Mouse (Mus musculus): ENCODE data around the gene Klf16. TPM values are rescaled to one million over a fixed set of nuclear protein-coding genes. Genes with fewer than 3 reads are reported as not detected.

Klf16 gene
- polyA plus RNA-seq, 1 experiment from 2014 or later: 10.4 TPM

DNA sequence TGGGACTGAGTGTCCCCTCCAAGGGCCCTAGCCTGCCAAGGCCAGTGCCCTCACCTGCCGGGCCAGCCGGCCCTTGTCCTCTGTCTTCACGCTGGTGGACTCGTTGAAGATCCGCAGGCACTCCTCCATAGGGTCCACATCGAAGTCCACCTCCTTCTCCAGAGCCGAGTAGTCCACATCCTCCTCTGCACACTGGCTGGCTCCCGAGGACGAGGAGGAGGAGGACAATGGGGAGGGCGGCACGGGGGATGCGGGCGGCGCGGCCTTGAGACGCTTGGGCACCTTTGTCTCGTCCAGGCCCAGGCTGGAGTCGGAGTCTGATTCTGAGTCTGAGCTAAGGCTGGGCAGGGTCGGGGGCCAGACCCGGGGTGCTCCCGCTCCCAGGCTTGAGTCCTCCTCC lies 27.8 kb downstream of the Klf16 start:
- 0 out of 2 replicates have a peak, but pooled peaks cover 2% of the 10 kb centered on the region for H3K4me1 ChIP-seq (ENCODE audit: insufficient read depth, low read length)
- ATAC-seq (ENCODE audit: low FRiP score, low TSS enrichment): no peak
- no peak overlapping the region for H3K4me2 ChIP-seq (replicated peaks; ENCODE audit: low read depth, low read length)
- no peak overlapping the region for H3K9ac ChIP-seq (replicated peaks; ENCODE audit: low read length)
- H3K4me3 ChIP-seq (ENCODE audit: low read length): no peak overlapping the region
- H3K36me3 ChIP-seq (ENCODE audit: insufficient read depth, low read length): peaks cover 53% of the 10 kb centered on the region
- WGBS: 69% methylated on average over 21 of the region's 21 CpGs
- H3K27ac ChIP-seq (ENCODE audit: low read length): no peak overlapping the region
- no peaks in the 10 kb centered on the region for H3K27me3 ChIP-seq (ENCODE audit: insufficient read depth, low read length)
- H3K9me3 ChIP-seq (ENCODE audit: low read length): no peaks in the 10 kb centered on the region

DNA sequence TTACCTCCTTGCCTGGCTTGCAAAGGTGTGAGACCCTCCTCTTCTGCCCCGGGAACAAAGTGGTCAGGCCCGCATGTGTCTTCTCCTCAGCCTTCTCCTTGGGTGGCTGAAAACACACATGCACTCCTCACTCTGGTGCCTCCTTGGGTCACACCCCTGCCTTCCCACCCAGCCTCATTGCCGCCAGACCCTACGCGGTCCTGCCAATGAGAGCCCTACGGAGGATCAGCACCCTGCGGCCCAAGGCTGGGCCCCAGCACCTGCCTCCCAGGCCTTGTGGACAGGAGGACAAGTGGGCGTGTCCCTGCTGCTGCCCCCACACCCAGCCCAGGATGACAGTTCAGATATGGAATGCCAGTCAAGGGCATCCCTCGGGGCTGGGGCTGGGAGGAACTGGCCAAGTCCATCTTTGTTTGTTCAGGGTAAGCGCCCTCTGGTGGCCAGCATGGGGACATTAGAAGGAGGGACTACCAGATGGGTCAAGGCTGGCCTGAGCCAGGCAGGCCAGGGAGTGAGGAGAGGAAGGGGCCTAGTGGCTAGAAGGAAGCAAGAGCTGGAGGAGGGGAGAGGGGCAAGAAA lies 28.6 kb downstream of the Klf16 start:
- Histone ChIP-seq H3K27me3 (ENCODE audit: insufficient read depth, low read length) (no peaks in the 10 kb centered on the region), H3K9me3 (ENCODE audit: low read length) (no peaks in the 10 kb centered on the region), H3K4me2 (replicated peaks; ENCODE audit: low read depth, low read length) (no peak overlapping the region), H3K4me3 (ENCODE audit: low read length) (no peak overlapping the region), H3K9ac (replicated peaks; ENCODE audit: low read length) (no peak overlapping the region), H3K36me3 (ENCODE audit: insufficient read depth, low read length) (peaks cover 60% of the 10 kb centered on the region), H3K27ac (ENCODE audit: low read length) (no peak overlapping the region), H3K4me1 (ENCODE audit: insufficient read depth, low read length) (0 out of 2 replicates have a peak, but pooled peaks cover 2% of the 10 kb centered on the region)
- ATAC-seq (ENCODE audit: low FRiP score, low TSS enrichment): peak; percentile 80
- WGBS: 72% methylated on average over 10 of the region's 10 CpGs

DNA sequence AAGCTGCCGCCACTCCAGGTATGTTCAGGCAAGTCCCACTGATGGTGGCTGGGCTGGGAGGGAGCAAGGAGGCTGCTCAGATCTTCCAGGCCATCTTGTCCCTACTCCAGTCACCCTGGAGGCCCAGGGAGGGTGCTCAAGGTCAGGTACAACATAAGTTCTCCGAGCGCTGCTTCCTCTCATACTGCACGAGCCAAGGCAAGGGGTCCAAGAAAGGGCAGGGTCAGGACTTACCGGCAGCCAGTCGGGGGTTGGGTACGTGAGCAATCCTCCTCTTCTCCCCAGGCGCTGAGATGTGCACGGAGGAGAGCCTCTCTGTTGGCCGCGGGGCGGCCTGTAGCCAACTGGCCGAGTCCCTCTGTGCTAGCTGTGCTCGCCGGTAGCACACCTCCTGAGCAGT lies 29.6 kb downstream of the Klf16 start:
- Histone ChIP-seq H3K27me3 (ENCODE audit: insufficient read depth, low read length) (no peaks in the 10 kb centered on the region), H3K27ac (ENCODE audit: low read length) (no peak overlapping the region), H3K4me2 (replicated peaks; ENCODE audit: low read depth, low read length) (no peak overlapping the region), H3K9ac (replicated peaks; ENCODE audit: low read length) (no peak overlapping the region), H3K9me3 (ENCODE audit: low read length) (no peaks in the 10 kb centered on the region), H3K36me3 (ENCODE audit: insufficient read depth, low read length) (peaks cover 70% of the 10 kb centered on the region), H3K4me3 (ENCODE audit: low read length) (no peak overlapping the region), H3K4me1 (ENCODE audit: insufficient read depth, low read length) (0 out of 2 replicates have a peak, but pooled peaks cover 2% of the 10 kb centered on the region)
- 88% methylated on average over 14 of the region's 15 CpGs for WGBS
- ATAC-seq (ENCODE audit: low FRiP score, low TSS enrichment): no peak

DNA sequence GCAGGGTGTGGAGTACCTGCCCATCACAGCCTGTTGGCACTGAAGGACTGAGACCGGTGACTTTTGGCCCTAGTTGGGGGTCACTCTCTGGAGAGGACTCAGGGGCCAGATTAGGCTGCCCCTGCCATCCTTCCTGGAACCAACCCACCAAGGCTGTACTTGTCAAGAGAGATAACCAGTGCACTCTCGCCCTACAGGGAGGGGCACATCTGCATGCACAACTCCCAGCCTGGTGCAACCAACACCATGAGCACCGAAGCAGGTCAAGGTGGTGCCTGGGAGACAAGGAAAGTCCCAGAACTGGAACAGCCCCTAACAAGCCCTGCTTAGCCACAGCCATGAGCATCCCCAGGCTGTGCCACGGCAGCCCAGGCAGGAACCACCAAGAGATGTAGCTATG lies 30.2 kb downstream of the Klf16 start:
- Histone ChIP-seq H3K4me1 (ENCODE audit: insufficient read depth, low read length) (0 out of 2 replicates have a peak, but pooled peaks cover 2% of the 10 kb centered on the region), H3K27ac (ENCODE audit: low read length) (no peak overlapping the region), H3K36me3 (ENCODE audit: insufficient read depth, low read length) (peaks cover 75% of the 10 kb centered on the region), H3K9ac (replicated peaks; ENCODE audit: low read length) (no peak overlapping the region), H3K27me3 (ENCODE audit: insufficient read depth, low read length) (no peaks in the 10 kb centered on the region), H3K4me3 (ENCODE audit: low read length) (no peak overlapping the region), H3K9me3 (ENCODE audit: low read length) (no peaks in the 10 kb centered on the region), H3K4me2 (replicated peaks; ENCODE audit: low read depth, low read length) (no peak overlapping the region)
- ATAC-seq (ENCODE audit: low FRiP score, low TSS enrichment): no peak
- 97% methylated on average over 4 of the region's 4 CpGs for WGBS

DNA sequence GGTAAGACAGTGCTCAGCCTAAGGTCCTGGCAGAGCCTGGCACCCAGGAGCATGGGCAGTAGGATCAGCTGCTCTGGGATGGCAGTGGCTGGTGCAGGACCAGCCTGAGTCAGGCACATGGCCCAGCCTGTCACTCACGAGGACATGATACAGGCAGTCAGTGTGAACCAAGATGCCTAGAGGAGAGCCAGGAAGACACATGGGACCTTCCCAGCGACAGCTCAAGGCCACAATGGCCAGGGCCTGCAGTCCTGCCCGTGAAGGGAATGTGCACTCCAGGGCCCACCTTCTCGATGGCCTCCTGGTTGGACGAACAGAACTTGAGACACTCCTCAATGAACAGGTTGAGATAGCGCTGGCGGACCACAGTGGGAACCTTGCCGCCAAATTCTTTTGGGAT lies 31.5 kb downstream of the Klf16 start:
- no peak overlapping the region for H3K9ac ChIP-seq (replicated peaks; ENCODE audit: low read length)
- H3K4me3 ChIP-seq (ENCODE audit: low read length): no peak overlapping the region
- H3K4me2 ChIP-seq (replicated peaks; ENCODE audit: low read depth, low read length): no peak overlapping the region
- H3K9me3 ChIP-seq (ENCODE audit: low read length): no peaks in the 10 kb centered on the region
- no peaks in the 10 kb centered on the region for H3K27me3 ChIP-seq (ENCODE audit: insufficient read depth, low read length)
- no peak for ATAC-seq (ENCODE audit: low FRiP score, low TSS enrichment)
- H3K36me3 ChIP-seq (ENCODE audit: insufficient read depth, low read length): peaks cover 84% of the 10 kb centered on the region
- H3K4me1 ChIP-seq (ENCODE audit: insufficient read depth, low read length): 0 out of 2 replicates have a peak, but pooled peaks cover 2% of the 10 kb centered on the region
- no peak overlapping the region for H3K27ac ChIP-seq (ENCODE audit: low read length)
- WGBS: 92% methylated on average over 8 of the region's 8 CpGs

DNA sequence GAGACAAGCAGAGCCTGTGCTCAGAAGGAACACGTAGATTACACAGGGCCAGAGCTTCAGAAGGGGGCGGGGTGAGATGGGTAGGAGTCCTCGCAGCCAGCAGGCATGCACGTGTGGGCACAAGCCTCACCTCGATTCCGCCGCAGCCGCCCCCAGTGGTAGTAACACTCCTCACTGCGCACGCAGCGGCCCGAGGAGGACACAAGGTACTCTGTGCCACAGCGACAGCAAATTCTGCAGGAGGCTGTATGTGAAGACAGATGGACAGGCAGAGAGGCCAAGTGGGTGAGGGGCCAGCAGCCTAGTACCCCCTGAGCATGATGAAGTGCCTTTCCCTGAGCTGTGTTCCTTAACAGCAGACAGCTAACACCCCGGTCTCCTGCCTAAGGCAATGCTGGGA lies 33.2 kb downstream of the Klf16 start:
- Histone ChIP-seq H3K9ac (replicated peaks; ENCODE audit: low read length) (no peak overlapping the region), H3K36me3 (ENCODE audit: insufficient read depth, low read length) (peaks cover 75% of the 10 kb centered on the region), H3K4me1 (ENCODE audit: insufficient read depth, low read length) (peaks cover 10% of the 10 kb centered on the region; the same call in 1 of the 2 replicates), H3K4me3 (ENCODE audit: low read length) (no peak overlapping the region), H3K27ac (ENCODE audit: low read length) (no peak overlapping the region), H3K27me3 (ENCODE audit: insufficient read depth, low read length) (no peaks in the 10 kb centered on the region), H3K9me3 (ENCODE audit: low read length) (no peaks in the 10 kb centered on the region), H3K4me2 (replicated peaks; ENCODE audit: low read depth, low read length) (no peak overlapping the region)
- no peak for ATAC-seq (ENCODE audit: low FRiP score, low TSS enrichment)
- WGBS: 92% methylated on average over 14 of the region's 14 CpGs

DNA sequence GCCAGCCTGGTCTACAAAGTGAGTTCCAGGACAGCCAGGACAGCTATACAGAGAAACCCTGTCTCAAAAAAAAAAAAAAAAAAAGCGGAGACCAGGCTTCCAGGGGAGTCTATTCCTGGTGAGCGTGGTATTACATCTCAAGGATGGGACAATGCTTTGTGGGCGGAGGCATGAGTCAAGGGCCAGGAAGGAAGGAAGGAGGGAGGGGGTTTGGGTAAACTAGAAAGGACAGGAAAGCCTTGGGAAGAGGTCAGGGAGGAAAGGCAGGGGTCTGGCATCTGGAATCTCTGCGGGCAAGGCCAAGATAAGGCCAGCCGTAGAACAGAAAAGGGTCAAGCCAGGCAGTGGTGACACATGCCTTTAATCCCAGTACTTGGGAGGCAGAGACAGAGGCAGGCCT lies 37.6 kb downstream of the Klf16 start:
- Histone ChIP-seq H3K4me3 (ENCODE audit: low read length) (0 out of 2 replicates have a peak overlapping the region, but pooled peaks have one; percentile 42), H3K27me3 (ENCODE audit: insufficient read depth, low read length) (peaks cover 16% of the 10 kb centered on the region; the same call in 1 of the 2 replicates), H3K9me3 (ENCODE audit: low read length) (no peaks in the 10 kb centered on the region), H3K36me3 (ENCODE audit: insufficient read depth, low read length) (peaks cover 33% of the 10 kb centered on the region), H3K4me1 (ENCODE audit: insufficient read depth, low read length) (peaks cover 10% of the 10 kb centered on the region; the same call in 1 of the 2 replicates), H3K9ac (replicated peaks; ENCODE audit: low read length) (no peak overlapping the region), H3K4me2 (replicated peaks; ENCODE audit: low read depth, low read length) (0 out of 2 replicates have a peak overlapping the region, but pooled peaks have one; percentile 58), H3K27ac (ENCODE audit: low read length) (no peak overlapping the region)
- 48% methylated on average over 5 of the region's 5 CpGs for WGBS
- no peak for ATAC-seq (ENCODE audit: low FRiP score, low TSS enrichment)

DNA sequence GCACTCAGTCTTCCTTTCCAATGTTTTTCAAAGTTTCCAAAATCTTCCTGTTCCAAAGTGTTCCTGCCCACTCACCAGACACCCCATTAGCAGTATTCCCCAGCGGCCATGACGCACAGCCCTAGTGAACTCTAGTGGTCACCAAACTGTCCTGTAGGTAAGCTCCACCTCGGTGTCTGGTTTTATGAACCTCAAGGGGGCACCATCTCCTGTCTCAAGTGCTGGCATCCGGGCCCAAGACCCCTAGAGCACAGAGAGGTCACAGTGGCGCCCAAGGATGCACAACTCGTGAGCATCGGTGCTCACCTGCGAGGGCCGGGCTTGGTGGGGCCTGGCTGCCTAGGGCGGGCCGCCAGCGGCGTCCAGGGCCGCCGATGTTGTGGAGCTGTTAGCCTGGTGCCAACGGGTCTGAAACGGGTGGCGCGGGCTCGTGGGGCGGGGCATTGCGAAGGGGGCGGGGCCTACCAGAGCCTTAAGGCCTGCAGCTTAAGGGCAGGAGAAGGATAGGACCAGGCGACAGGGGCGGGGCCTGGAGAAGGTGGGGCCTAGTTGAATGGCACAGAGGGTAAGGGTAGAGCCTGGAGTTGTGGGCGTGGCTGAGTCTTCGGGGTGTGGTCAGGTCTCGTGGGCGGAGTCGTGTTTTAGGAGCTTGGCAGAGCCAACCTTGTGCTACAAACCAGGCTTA lies 38.3 kb downstream of the Klf16 start, which contains the start of gene Atp8b3:
Atp8b3 (minus strand) TSS at position 415 of the 685 bp plus-strand sequence.
- 0 out of 2 replicates have a peak within 1 kb of the TSS, but pooled peaks have one; percentile 42 for H3K27ac ChIP-seq (ENCODE audit: low read length)
- peaks cover 16% of the 10 kb centered on the region; the same call in 1 of the 2 replicates for H3K27me3 ChIP-seq (ENCODE audit: insufficient read depth, low read length)
- ATAC-seq (ENCODE audit: low FRiP score, low TSS enrichment): peak; percentile 89
- H3K4me3 ChIP-seq (ENCODE audit: low read length): peak within 1 kb of the TSS; percentile 42
- H3K4me2 ChIP-seq (replicated peaks; ENCODE audit: low read depth, low read length): peak within 1 kb of the TSS; percentile 58
- H3K4me1 ChIP-seq (ENCODE audit: insufficient read depth, low read length): peaks cover 10% of the 10 kb centered on the region; the same call in 1 of the 2 replicates
- 2% methylated on average over 30 of the region's 30 CpGs for WGBS
- peaks cover 27% of the 10 kb centered on the region for H3K36me3 ChIP-seq (ENCODE audit: insufficient read depth, low read length)
- H3K9ac ChIP-seq (replicated peaks; ENCODE audit: low read length): peak within 1 kb of the TSS; percentile 39; the same call in 1 of the 2 replicates
- H3K9me3 ChIP-seq (ENCODE audit: low read length): no peaks in the 10 kb centered on the region

DNA sequence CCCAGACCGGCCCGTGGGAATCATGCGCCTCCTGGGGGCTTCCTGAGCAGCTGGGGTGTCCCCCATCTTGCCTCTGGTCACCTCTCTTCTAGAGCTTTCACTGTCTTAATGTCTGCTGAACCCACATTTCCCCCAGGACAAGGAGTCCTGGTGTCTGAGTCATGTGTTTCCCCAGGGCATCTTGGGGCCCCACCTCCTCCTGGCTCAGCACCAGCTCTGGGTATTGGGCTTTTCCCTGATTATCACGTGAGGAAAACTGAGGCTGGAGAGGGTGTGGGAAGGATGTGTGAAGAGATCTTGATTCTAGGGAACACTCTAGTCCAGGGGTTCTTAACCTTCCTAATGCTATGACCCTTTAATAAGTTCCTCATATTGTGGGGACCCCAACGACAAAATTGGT lies 38.9 kb downstream of the Klf16 start:
- H3K4me3 ChIP-seq (ENCODE audit: low read length): no peak overlapping the region
- WGBS: 62% methylated on average over 5 of the region's 5 CpGs

DNA sequence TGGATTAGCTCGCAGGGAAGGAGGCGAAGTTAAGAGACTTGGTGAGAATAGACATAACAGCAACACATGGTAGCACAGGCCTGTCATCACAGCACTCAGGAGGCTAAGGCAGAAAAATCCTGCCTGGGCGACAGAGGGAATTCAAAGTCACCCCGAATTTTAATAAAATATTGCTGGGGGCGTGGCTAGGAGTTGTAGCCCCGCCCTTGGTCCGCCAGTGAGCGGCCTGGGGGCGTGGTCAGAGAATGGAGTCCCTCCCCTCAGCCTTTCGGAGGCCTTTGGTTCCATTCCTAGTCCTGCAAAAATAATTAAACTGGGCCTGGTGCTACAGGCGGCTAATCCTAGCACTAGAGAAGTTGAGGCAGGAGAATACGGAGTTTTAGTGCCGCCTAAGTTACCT lies 41.4 kb downstream of the Klf16 start:
- Histone ChIP-seq H3K27me3 (ENCODE audit: insufficient read depth, low read length) (peaks cover 16% of the 10 kb centered on the region; the same call in 1 of the 2 replicates), H3K4me2 (replicated peaks; ENCODE audit: low read depth, low read length) (peak overlapping the region; percentile 24; the same call in 1 of the 2 replicates), H3K9ac (replicated peaks; ENCODE audit: low read length) (no peak overlapping the region), H3K4me1 (ENCODE audit: insufficient read depth, low read length) (peaks cover 10% of the 10 kb centered on the region; the same call in 1 of the 2 replicates), H3K36me3 (ENCODE audit: insufficient read depth, low read length) (no peaks in the 10 kb centered on the region), H3K27ac (ENCODE audit: low read length) (no peak overlapping the region), H3K4me3 (ENCODE audit: low read length) (no peak overlapping the region), H3K9me3 (ENCODE audit: low read length) (no peaks in the 10 kb centered on the region)
- 12% methylated on average over 13 of the region's 13 CpGs for WGBS
- ATAC-seq (ENCODE audit: low FRiP score, low TSS enrichment): no peak

More for the DNA sequence above, 38.9 kb downstream of the Klf16 start:
- Histone ChIP-seq H3K4me1 (ENCODE audit: insufficient read depth, low read length) (peaks cover 10% of the 10 kb centered on the region; the same call in 1 of the 2 replicates), H3K27me3 (ENCODE audit: insufficient read depth, low read length) (peaks cover 16% of the 10 kb centered on the region; the same call in 1 of the 2 replicates), H3K27ac (ENCODE audit: low read length) (no peak overlapping the region), H3K9me3 (ENCODE audit: low read length) (no peaks in the 10 kb centered on the region), H3K9ac (replicated peaks; ENCODE audit: low read length) (no peak overlapping the region), H3K4me2 (replicated peaks; ENCODE audit: low read depth, low read length) (no peak overlapping the region), H3K36me3 (ENCODE audit: insufficient read depth, low read length) (peaks cover 20% of the 10 kb centered on the region)
- no peak for ATAC-seq (ENCODE audit: low FRiP score, low TSS enrichment)
